Mouse (Mus musculus): ENCODE results near the gene Rftn1. TPM values are rescaled to one million over a fixed set of nuclear protein-coding genes. Genes with fewer than 3 reads are reported as not detected.
"Not testable (repeated sequence)": the region's sequence is repeated elsewhere in the genome, so short reads cannot be mapped to it uniquely, and the experiment has no call there.

Rftn1 gene
- total RNA-seq, 1 experiment = 5.0 TPM

DNA sequence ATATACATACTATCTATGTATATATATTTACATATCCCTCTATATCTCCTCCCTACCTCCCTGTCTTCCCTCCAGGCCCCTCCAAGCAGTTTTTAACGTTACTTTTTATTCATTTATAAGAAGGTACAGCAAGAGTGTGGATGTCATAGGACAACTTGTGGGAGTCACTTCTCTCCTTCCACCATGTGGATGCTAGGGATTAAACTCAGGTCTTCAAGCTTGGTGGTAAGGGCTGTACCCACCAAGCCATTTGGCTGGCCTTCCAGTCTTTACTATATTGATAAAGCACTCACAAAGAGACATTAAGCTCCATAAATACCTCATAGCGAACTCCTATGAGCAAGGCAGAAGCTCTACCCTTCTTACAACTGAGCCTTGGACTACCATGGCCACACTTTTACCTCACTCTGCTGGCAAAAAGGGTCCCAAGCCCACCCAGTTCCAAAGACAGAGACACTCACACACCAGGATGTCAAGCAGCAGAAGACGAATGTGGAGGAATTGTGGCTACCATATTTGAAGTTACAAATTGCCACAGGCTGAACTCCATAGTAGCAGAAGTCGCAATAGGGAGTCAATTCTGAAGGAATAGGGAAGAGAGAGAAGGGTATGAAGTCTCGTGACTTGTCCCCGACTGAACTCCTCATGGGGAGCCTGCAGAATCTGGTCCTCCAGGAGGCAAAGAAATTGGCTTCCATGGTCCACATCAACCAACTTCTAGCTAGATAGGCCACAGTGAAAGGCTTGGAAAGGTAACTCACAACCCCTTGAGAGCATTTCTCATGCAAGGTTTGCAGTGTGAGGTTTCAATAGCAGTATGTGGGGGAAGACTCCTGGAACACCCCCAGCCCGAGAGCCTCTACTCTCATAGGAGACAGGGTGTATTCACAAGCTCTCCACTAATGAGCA lies 17.9 kb upstream of the Rftn1 start:
- in situ Hi-C loops (cut with MboI; ENCODE audit: low sequenced_read_pairs in 2 of 2, unreplicated experiment in 2 of 2) = loop anchor here in 1 of 2 experiments (25.0 kb wide), 1 partner anchor 246 kb away; no protein-coding TSS in a partner anchor
- H3K4me3 ChIP-seq (ENCODE audit: insufficient read depth in 1 of 2, low read depth in 1 of 2, low read length in 2 of 2, poor library complexity in 1 of 2, severe bottlenecking in 1 of 2) = no peak overlapping the region
- no peaks in the 10 kb centered on the region for H3K4me1 ChIP-seq (ENCODE audit: control insufficient read depth in 2 of 2, insufficient read depth in 2 of 2, low read length in 2 of 2, poor library complexity in 1 of 2)
- no peaks in the 10 kb centered on the region for H3K36me3 ChIP-seq (ENCODE audit: control insufficient read depth, insufficient read depth, low read length, poor library complexity, severe bottlenecking)
- no peak overlapping the region for H3K9ac ChIP-seq (ENCODE audit: insufficient read depth, low read depth, low read length, poor library complexity, severe bottlenecking)
- DNase-seq (ENCODE audit: low read depth, low spot score) = no peak
- TF ChIP-seq ZNF384 (IDR thresholded peaks at IDR 0.05; ENCODE audit: low read depth, low read length) (no peak), MAFK (IDR thresholded peaks at IDR 0.05; ENCODE audit: insufficient read depth, low read depth, low read length) (no peak), ZC3H11A (IDR thresholded peaks at IDR 0.05; ENCODE audit: borderline replicate concordance, low read depth, low read length) (no peak), CHD2 (IDR thresholded peaks at IDR 0.05; ENCODE audit: low read depth, low read length) (no peak), HCFC1 (IDR thresholded peaks at IDR 0.05; ENCODE audit: borderline replicate concordance, insufficient read depth, low read length) (no peak)
- no peaks in the 10 kb centered on the region for H3K9me3 ChIP-seq (ENCODE audit: control insufficient read depth, insufficient read depth, low read depth, low read length)
- no peak overlapping the region for H3K27ac ChIP-seq (ENCODE audit: insufficient read depth, low read depth, low read length, poor library complexity, severe bottlenecking)

DNA sequence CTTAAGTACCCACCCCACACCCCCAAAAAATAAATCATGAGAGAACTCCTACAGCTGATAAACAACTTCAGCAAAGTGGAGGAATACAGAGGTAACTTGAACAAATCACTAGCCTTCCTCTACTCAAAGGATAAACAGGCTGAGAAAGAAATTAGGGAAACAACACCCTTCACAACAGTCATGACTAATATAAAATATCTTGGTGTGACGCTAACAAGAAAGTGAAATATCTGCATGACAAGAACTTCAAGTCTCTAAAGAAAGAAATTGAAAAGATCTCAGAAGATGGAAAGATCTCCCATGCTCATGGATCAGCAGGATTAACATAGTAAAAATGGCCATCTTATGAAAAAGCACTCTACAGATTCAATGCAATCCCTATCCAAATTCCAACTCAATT lies 15.8 kb upstream of the Rftn1 start:
- DNase-seq (ENCODE audit: low read depth, low spot score); H3K9me3 ChIP-seq (ENCODE audit: control insufficient read depth, insufficient read depth, low read depth, low read length); H3K27ac ChIP-seq (ENCODE audit: insufficient read depth, low read depth, low read length, poor library complexity, severe bottlenecking); H3K4me1 ChIP-seq (ENCODE audit: control insufficient read depth in 2 of 2, insufficient read depth in 2 of 2, low read length in 2 of 2, poor library complexity in 1 of 2); H3K36me3 ChIP-seq (ENCODE audit: control insufficient read depth, insufficient read depth, low read length, poor library complexity, severe bottlenecking); H3K4me3 ChIP-seq (ENCODE audit: insufficient read depth in 1 of 2, low read depth in 1 of 2, low read length in 2 of 2, poor library complexity in 1 of 2, severe bottlenecking in 1 of 2); H3K9ac ChIP-seq (ENCODE audit: insufficient read depth, low read depth, low read length, poor library complexity, severe bottlenecking): not testable (repeated sequence)
- in situ Hi-C loops (cut with MboI; ENCODE audit: low sequenced_read_pairs in 2 of 2, unreplicated experiment in 2 of 2) = loop anchor here in 1 of 2 experiments (25.0 kb wide), 1 partner anchor 244 kb away; no protein-coding TSS in a partner anchor

DNA sequence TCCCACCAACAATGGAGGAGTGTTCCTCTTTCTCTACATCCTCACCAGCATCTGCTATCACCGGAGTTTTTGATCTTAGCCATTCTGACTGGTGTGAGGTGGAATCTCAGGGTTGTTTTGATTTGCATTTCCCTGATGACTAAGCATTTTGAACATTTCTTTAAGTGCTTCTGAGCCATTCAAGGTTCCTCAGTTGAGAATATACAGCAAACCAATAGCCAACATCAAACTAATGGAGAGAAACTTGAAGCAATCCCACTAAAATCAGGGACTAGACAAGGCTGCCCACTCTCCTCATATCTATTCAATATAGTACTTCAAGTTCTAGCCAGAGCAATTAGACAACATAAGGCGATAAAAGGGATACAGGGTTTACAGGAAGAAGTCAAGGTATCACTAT lies 15.4 kb upstream of the Rftn1 start:
- not testable (repeated sequence) for H3K4me1 ChIP-seq (ENCODE audit: control insufficient read depth in 2 of 2, insufficient read depth in 2 of 2, low read length in 2 of 2, poor library complexity in 1 of 2); H3K27ac ChIP-seq (ENCODE audit: insufficient read depth, low read depth, low read length, poor library complexity, severe bottlenecking); H3K36me3 ChIP-seq (ENCODE audit: control insufficient read depth, insufficient read depth, low read length, poor library complexity, severe bottlenecking); H3K4me3 ChIP-seq (ENCODE audit: insufficient read depth in 1 of 2, low read depth in 1 of 2, low read length in 2 of 2, poor library complexity in 1 of 2, severe bottlenecking in 1 of 2); H3K9ac ChIP-seq (ENCODE audit: insufficient read depth, low read depth, low read length, poor library complexity, severe bottlenecking); DNase-seq (ENCODE audit: low read depth, low spot score); H3K9me3 ChIP-seq (ENCODE audit: control insufficient read depth, insufficient read depth, low read depth, low read length)
- in situ Hi-C loops (cut with MboI; ENCODE audit: low sequenced_read_pairs in 2 of 2, unreplicated experiment in 2 of 2) = loop anchor here in 1 of 2 experiments (25.0 kb wide), 1 partner anchor 244 kb away; no protein-coding TSS in a partner anchor

DNA sequence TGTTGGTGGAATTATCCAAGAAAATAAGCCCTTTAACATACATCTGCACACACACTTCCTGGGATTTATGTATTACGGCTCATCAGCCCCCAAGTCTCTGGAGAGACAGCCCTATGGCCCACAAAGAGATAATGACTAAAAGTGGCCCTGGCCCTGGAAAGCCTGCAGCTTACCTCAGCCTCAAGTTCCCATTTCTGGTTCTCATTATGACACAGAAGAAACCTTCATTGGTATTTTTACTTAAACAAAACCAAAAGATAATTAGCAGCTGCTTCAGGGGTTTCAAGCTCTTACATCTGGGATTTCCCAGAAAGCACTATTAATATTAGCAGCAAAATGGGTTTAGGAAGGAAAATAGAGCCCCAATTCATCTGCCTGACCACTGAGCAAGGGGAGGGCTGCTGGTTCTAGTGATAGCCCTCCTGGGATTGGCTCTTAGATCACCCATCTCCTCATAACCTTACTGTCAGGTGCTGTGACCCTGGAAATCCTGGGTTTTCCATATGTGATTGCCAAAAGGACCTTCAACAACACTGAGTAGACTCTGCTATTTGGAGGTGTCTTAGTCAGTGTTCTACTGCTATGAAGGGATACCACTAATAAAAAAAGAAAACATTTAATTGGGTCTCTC lies 14.8 kb upstream of the Rftn1 start:
- H3K4me1 ChIP-seq (ENCODE audit: control insufficient read depth in 2 of 2, insufficient read depth in 2 of 2, low read length in 2 of 2, poor library complexity in 1 of 2) = no peaks in the 10 kb centered on the region
- H3K4me3 ChIP-seq (ENCODE audit: insufficient read depth in 1 of 2, low read depth in 1 of 2, low read length in 2 of 2, poor library complexity in 1 of 2, severe bottlenecking in 1 of 2) = no peak overlapping the region
- H3K9ac ChIP-seq (ENCODE audit: insufficient read depth, low read depth, low read length, poor library complexity, severe bottlenecking) = no peak overlapping the region
- no peak for DNase-seq (ENCODE audit: low read depth, low spot score)
- in situ Hi-C loops (cut with MboI; ENCODE audit: low sequenced_read_pairs in 2 of 2, unreplicated experiment in 2 of 2) = loop anchor here in 1 of 2 experiments (25.0 kb wide), 1 partner anchor 243 kb away; no protein-coding TSS in a partner anchor
- H3K27ac ChIP-seq (ENCODE audit: insufficient read depth, low read depth, low read length, poor library complexity, severe bottlenecking) = no peak overlapping the region
- no peaks in the 10 kb centered on the region for H3K9me3 ChIP-seq (ENCODE audit: control insufficient read depth, insufficient read depth, low read depth, low read length)
- no peaks in the 10 kb centered on the region for H3K36me3 ChIP-seq (ENCODE audit: control insufficient read depth, insufficient read depth, low read length, poor library complexity, severe bottlenecking)
- TF ChIP-seq MAFK (IDR thresholded peaks at IDR 0.05; ENCODE audit: insufficient read depth, low read depth, low read length) (no peak), HCFC1 (IDR thresholded peaks at IDR 0.05; ENCODE audit: borderline replicate concordance, insufficient read depth, low read length) (no peak), ZNF384 (IDR thresholded peaks at IDR 0.05; ENCODE audit: low read depth, low read length) (no peak), ZC3H11A (IDR thresholded peaks at IDR 0.05; ENCODE audit: borderline replicate concordance, low read depth, low read length) (no peak), CHD2 (IDR thresholded peaks at IDR 0.05; ENCODE audit: low read depth, low read length) (no peak)
